Mouse (Mus musculus): ENCODE results near the gene Cpt1b. TPM values are rescaled to one million over a fixed set of nuclear protein-coding genes. Genes with fewer than 3 reads are reported as not detected.

Gene Cpt1b
- polyA plus RNA-seq, 1 experiment from 2014 or later: not detected

DNA sequence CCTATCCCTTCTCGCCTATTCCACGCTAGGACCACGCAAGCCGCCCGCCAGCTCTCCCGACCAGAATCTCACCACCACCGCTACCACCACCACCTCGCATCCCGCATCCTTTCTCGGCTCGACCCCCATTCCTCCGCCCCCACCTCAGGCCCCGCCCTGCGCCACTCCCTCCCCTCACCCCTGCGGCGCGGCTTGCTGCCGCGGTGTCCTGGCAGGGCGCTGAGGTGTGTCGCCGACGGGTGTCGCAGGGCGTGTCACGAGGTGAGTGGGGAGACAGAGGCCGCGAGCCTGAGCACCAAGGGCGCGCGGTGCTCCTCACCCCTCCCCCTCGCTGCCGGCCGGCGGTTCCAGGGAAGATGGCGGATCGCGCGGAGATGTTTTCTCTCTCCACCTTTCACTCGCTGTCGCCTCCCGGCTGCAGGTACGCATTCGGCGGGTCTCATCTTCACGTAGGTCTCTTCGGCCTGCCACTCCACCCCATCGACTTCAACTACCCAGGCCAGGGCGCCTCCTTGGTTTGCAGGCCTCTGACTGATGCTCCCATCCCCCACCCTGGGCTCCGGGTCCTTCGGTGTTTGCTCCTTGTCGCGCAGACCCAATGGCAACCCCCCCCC, 28.3 kb upstream of the Cpt1b start, which contains the start of gene Mapk8ip2:
Gene Mapk8ip2, plus strand, starts transcription at position 49 of the 614 bp plus-strand sequence.
- H3K9ac ChIP-seq (ENCODE audit: low read length): peak within 1 kb of the TSS; percentile 78
- ATAC-seq (ENCODE audit: insufficient read depth, low FRiP score, low TSS enrichment) (peak; percentile 69), DNase-seq (ENCODE audit: low spot score) (peak; percentile 64)
- H3K27ac ChIP-seq (ENCODE audit: low read depth, low read length): peak within 1 kb of the TSS; percentile 56; the same call in 1 of the 2 replicates
- peaks cover 5% of the 10 kb centered on the region; the same call in 1 of the 2 replicates for H3K36me3 ChIP-seq (ENCODE audit: control insufficient read depth, insufficient read depth, low read length)
- under 1% methylated on average over 47 of the region's 53 CpGs for WGBS
- peak within 1 kb of the TSS; percentile 71 for H3K4me3 ChIP-seq (ENCODE audit: low read depth, low read length)
- H3K27me3 ChIP-seq (ENCODE audit: control insufficient read depth, insufficient read depth, low read length): peaks cover 10% of the 10 kb centered on the region
- H3K4me2 ChIP-seq (ENCODE audit: low read depth): peak within 1 kb of the TSS; percentile 67
- H3K4me1 ChIP-seq (ENCODE audit: control insufficient read depth, insufficient read depth, low read length): 0 out of 2 replicates have a peak, but pooled peaks cover 3% of the 10 kb centered on the region
- no peaks in the 10 kb centered on the region for H3K9me3 ChIP-seq (ENCODE audit: control insufficient read depth, low read length)

GRCm38 (mm10) chr15:89452906-89453864, 27.5 kb upstream of the Cpt1b start:
- H3K36me3 ChIP-seq (ENCODE audit: control insufficient read depth, insufficient read depth, low read length): peaks cover 3% of the 10 kb centered on the region; the same call in 1 of the 2 replicates
- WGBS: 5% methylated on average over 24 of the region's 24 CpGs
- peak overlapping the region; percentile 78 for H3K9ac ChIP-seq (ENCODE audit: low read length)
- H3K4me1 ChIP-seq (ENCODE audit: control insufficient read depth, insufficient read depth, low read length): 0 out of 2 replicates have a peak, but pooled peaks cover 3% of the 10 kb centered on the region
- peak overlapping the region; percentile 56; the same call in 1 of the 2 replicates for H3K27ac ChIP-seq (ENCODE audit: low read depth, low read length)
- no peaks in the 10 kb centered on the region for H3K9me3 ChIP-seq (ENCODE audit: control insufficient read depth, low read length)
- H3K27me3 ChIP-seq (ENCODE audit: control insufficient read depth, insufficient read depth, low read length): peaks cover 10% of the 10 kb centered on the region
- ATAC-seq (ENCODE audit: insufficient read depth, low FRiP score, low TSS enrichment) (peak; percentile 60), DNase-seq (ENCODE audit: low spot score) (peak; percentile 59)
- peak overlapping the region; percentile 71 for H3K4me3 ChIP-seq (ENCODE audit: low read depth, low read length)
- peak overlapping the region; percentile 67 for H3K4me2 ChIP-seq (ENCODE audit: low read depth)

DNA sequence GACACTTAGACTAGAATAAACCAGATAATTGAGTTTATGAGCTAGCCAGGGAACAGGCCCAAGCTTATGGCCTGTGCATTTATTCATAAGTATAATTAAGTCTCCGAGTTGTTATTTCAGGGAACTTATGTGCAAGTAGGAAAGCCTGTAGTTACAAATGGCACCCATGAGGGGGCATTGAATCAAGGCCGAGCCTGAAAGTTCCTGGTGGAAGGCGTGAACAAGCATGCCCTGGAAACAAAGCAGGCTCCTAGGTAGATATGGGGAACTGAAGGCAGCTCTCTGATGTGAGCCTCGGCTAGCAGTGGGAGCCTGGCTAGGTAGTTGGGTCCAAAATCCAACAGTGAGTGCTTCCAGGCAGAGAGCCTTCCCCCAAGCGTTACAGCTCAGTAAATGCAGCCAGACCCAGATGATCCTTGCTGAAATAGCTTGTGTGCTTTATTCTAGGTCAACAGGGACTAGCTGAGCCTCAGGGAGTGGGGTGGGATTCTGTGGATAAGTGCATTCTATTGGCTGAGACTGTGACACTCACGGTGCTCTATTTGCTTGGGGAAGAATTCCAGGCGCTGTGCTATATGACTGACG, 16.9 kb upstream of the Cpt1b start:
- no peaks in the 10 kb centered on the region for H3K27me3 ChIP-seq (ENCODE audit: control insufficient read depth, insufficient read depth, low read length)
- no peak overlapping the region for H3K27ac ChIP-seq (ENCODE audit: low read depth, low read length)
- no peaks in the 10 kb centered on the region for H3K9me3 ChIP-seq (ENCODE audit: control insufficient read depth, low read length)
- no peak overlapping the region for H3K4me3 ChIP-seq (ENCODE audit: low read depth, low read length)
- WGBS: 45% methylated on average over 8 of the region's 8 CpGs
- H3K4me2 ChIP-seq (ENCODE audit: low read depth): no peak overlapping the region
- ATAC-seq (ENCODE audit: insufficient read depth, low FRiP score, low TSS enrichment): no peak
- no peaks in the 10 kb centered on the region for H3K36me3 ChIP-seq (ENCODE audit: control insufficient read depth, insufficient read depth, low read length)
- H3K9ac ChIP-seq (ENCODE audit: low read length): no peak overlapping the region
- DNase-seq (ENCODE audit: low spot score): peak; percentile 25
- no peaks in the 10 kb centered on the region for H3K4me1 ChIP-seq (ENCODE audit: control insufficient read depth, insufficient read depth, low read length)

DNA sequence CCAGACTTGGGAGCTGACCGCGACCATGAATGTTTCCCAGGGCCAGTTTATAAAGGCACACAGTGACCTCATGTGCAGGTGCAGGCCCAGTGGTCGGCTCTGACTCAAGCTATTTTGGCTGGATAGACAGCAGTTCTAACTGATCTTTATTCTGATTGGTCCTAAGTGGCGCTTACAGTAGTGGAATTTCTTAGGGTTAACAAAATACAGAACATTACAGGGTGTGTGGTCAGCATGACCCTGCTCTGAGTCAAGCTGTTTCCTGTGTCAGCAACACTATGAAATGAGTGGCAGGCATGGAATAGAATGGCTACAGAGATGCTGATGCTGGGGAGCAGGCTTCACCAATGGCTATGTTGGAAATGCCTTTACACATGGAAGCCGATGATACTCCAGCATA, 10.2 kb upstream of the Cpt1b start:
- Histone ChIP-seq H3K9me3 (ENCODE audit: control insufficient read depth, low read length) (no peaks in the 10 kb centered on the region), H3K27ac (ENCODE audit: low read depth, low read length) (no peak overlapping the region), H3K9ac (ENCODE audit: low read length) (no peak overlapping the region), H3K36me3 (ENCODE audit: control insufficient read depth, insufficient read depth, low read length) (no peaks in the 10 kb centered on the region), H3K4me1 (ENCODE audit: control insufficient read depth, insufficient read depth, low read length) (no peaks in the 10 kb centered on the region), H3K27me3 (ENCODE audit: control insufficient read depth, insufficient read depth, low read length) (no peaks in the 10 kb centered on the region), H3K4me3 (ENCODE audit: low read depth, low read length) (no peak overlapping the region), H3K4me2 (ENCODE audit: low read depth) (no peak overlapping the region)
- WGBS: 91% methylated on average over 5 of the region's 5 CpGs
- no peak for ATAC-seq (ENCODE audit: insufficient read depth, low FRiP score, low TSS enrichment)
- no peak for DNase-seq (ENCODE audit: low spot score)

- Histone ChIP-seq H3K27ac (ENCODE audit: low read depth, low read length) (no peak overlapping the region), H3K4me2 (ENCODE audit: low read depth) (no peak overlapping the region), H3K4me3 (ENCODE audit: low read depth, low read length) (no peak overlapping the region), H3K9ac (ENCODE audit: low read length) (no peak overlapping the region), H3K27me3 (ENCODE audit: control insufficient read depth, insufficient read depth, low read length) (no peaks in the 10 kb centered on the region), H3K9me3 (ENCODE audit: control insufficient read depth, low read length) (no peaks in the 10 kb centered on the region), H3K36me3 (ENCODE audit: control insufficient read depth, insufficient read depth, low read length) (no peaks in the 10 kb centered on the region), H3K4me1 (ENCODE audit: control insufficient read depth, insufficient read depth, low read length) (no peaks in the 10 kb centered on the region)
- WGBS: 72% methylated on average over 3 of the region's 3 CpGs
- DNase-seq (ENCODE audit: low spot score) (no peak), ATAC-seq (ENCODE audit: insufficient read depth, low FRiP score, low TSS enrichment) (no peak)
Measured at GRCm38 (mm10) chr15:89434136-89434535, 8.5 kb upstream of the Cpt1b start.

DNA sequence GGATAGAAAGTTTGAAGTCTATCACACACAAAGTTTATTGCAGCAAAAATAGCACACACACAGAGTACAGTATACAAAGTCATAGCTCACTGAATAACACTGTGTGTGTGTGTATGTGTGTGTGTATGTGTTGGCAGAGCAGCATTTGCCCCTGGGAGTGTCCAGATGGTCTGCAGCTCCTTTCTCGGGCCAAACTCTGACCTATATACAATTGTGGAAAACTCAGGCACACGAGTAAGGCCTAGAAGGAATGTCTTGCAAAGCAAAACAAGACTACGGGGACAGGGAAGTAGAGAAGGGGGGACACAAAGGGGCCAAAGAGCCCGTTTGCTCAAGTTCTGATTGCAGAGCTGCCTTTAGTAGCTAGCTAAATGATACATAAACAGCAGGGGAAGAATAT, 7.3 kb upstream of the Cpt1b start:
- DNase-seq (ENCODE audit: low spot score) (no peak), ATAC-seq (ENCODE audit: insufficient read depth, low FRiP score, low TSS enrichment) (no peak)
- Histone ChIP-seq H3K27me3 (ENCODE audit: control insufficient read depth, insufficient read depth, low read length) (no peaks in the 10 kb centered on the region), H3K27ac (ENCODE audit: low read depth, low read length) (no peak overlapping the region), H3K4me2 (ENCODE audit: low read depth) (no peak overlapping the region), H3K9ac (ENCODE audit: low read length) (no peak overlapping the region), H3K36me3 (ENCODE audit: control insufficient read depth, insufficient read depth, low read length) (no peaks in the 10 kb centered on the region), H3K4me1 (ENCODE audit: control insufficient read depth, insufficient read depth, low read length) (peaks cover 8% of the 10 kb centered on the region), H3K9me3 (ENCODE audit: control insufficient read depth, low read length) (no peaks in the 10 kb centered on the region), H3K4me3 (ENCODE audit: low read depth, low read length) (no peak overlapping the region)
- WGBS: 73% methylated on average over 4 of the region's 4 CpGs

GRCm38 (mm10) chr15:89431806-89432205, 6.1 kb upstream of the Cpt1b start:
- 90% methylated on average over 6 of the region's 6 CpGs for WGBS
- no peaks in the 10 kb centered on the region for H3K27me3 ChIP-seq (ENCODE audit: control insufficient read depth, insufficient read depth, low read length)
- no peak overlapping the region for H3K27ac ChIP-seq (ENCODE audit: low read depth, low read length)
- no peaks in the 10 kb centered on the region for H3K9me3 ChIP-seq (ENCODE audit: control insufficient read depth, low read length)
- no peak overlapping the region for H3K4me3 ChIP-seq (ENCODE audit: low read depth, low read length)
- ATAC-seq (ENCODE audit: insufficient read depth, low FRiP score, low TSS enrichment) (no peak), DNase-seq (ENCODE audit: low spot score) (no peak)
- H3K36me3 ChIP-seq (ENCODE audit: control insufficient read depth, insufficient read depth, low read length): no peaks in the 10 kb centered on the region
- H3K9ac ChIP-seq (ENCODE audit: low read length): no peak overlapping the region
- H3K4me1 ChIP-seq (ENCODE audit: control insufficient read depth, insufficient read depth, low read length): peaks cover 8% of the 10 kb centered on the region
- no peak overlapping the region for H3K4me2 ChIP-seq (ENCODE audit: low read depth)

DNA sequence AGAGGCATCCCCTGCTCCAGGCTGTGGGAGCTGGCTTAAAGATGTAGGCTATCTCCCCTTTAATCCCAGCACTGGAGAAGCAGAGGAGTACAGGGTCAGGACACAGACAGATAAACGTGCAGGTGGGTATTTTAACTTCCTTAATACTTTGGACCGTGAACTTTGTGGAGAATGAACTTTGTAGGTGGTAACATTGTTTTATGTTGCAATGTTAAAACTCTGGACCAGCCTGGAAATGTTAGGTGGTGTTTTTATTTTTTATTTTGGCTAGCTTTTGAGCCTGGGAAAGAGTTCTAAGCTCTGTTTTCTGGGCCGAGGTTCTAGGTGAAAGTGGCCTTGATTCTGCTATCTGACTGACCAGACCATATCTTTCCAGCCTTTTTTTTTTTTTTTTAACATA, 5.6 kb upstream of the Cpt1b start:
- WGBS: 92% methylated on average over 3 of the region's 3 CpGs
- Histone ChIP-seq H3K27me3 (ENCODE audit: control insufficient read depth, insufficient read depth, low read length) (no peaks in the 10 kb centered on the region), H3K4me1 (ENCODE audit: control insufficient read depth, insufficient read depth, low read length) (peaks cover 8% of the 10 kb centered on the region), H3K4me3 (ENCODE audit: low read depth, low read length) (no peak overlapping the region), H3K9ac (ENCODE audit: low read length) (no peak overlapping the region), H3K36me3 (ENCODE audit: control insufficient read depth, insufficient read depth, low read length) (no peaks in the 10 kb centered on the region), H3K27ac (ENCODE audit: low read depth, low read length) (no peak overlapping the region), H3K9me3 (ENCODE audit: control insufficient read depth, low read length) (no peaks in the 10 kb centered on the region), H3K4me2 (ENCODE audit: low read depth) (no peak overlapping the region)
- no peak for ATAC-seq (ENCODE audit: insufficient read depth, low FRiP score, low TSS enrichment)
- no peak for DNase-seq (ENCODE audit: low spot score)
